Mouse (Mus musculus) kidney, postnatal 4 days (tissue): Measurements from ENCODE around the gene 1700016K19Rik.

Experiments
- DNase-seq, 2 experiments: peaks; one replicate each; pipeline ENCODE4 v3.0.0; 2021; ENCODE audit warnings: mixed read lengths in 2 of 2

The 1700016K19Rik gene

GRCm38 (mm10) chr11:76037581-76038294, 38.0 kb downstream of the 1700016K19Rik start:
- no peak for DNase-seq

DNA sequence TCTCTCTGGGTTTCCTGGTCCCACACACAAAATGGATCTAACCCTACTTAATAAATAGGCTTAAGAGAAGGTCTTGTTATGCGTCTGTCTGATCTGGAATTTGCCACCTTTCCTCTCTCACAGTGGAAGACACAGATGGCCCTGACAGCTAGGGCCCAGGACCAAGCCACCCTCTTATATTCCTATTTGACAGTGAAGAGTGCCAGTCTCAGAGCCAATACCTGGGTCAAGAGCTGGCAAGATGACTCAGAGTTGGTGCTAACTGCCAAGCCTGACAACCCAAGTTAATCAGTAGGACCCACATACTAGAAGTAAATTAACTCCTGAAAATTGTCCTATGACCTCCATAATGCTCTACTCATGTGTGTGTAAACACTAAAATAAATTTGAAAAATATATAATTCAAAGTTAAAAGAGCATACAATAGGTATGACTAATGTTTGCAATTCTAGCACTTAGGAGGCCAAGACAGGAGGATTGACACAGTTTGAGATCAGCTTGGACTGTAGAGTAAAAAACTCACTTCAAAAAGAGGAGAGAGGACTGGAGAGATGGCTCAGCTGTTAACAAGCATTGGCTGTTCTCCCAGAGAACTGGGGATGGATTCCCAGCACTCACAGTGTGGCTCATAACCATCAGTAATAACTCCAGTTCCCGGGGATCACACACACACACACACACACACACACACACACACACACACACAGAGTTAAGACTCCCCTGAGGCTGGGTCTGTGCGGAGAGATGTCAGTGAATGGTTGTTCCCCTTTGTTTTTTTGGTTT, 39.8 kb downstream of the 1700016K19Rik start:
- no peak for DNase-seq

DNA sequence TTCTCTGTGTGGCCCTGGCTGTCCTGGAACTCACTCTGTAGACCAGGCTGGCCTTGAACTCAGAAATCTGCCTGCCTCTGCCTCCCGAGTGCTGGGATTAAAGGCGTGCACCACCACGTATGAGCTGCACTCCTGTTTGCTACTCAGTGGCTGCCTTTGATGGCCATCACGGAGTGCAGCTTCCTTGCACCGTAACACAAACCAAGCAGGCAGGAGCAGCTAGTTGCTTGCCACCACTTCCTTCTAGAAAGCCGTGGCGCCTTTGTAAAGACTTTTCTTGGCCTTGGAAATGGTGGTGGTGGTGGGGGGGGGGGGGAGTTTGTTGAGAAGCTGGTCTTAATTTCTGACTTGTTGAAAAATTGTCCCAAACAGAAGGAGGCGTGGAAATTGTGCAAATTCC, 40.4 kb downstream of the 1700016K19Rik start:
- no peak for DNase-seq

- DNase-seq: no peak
These were observed 41.2 kb downstream of the 1700016K19Rik start for GRCm38 (mm10) chr11:76040761-76041376.

- DNase-seq: no peak
These were observed 42.4 kb downstream of the 1700016K19Rik start for GRCm38 (mm10) chr11:76042041-76042638.

- DNase-seq: peak; percentile 41 to 57
These were observed 43.2 kb downstream of the 1700016K19Rik start for GRCm38 (mm10) chr11:76042882-76043281.

GRCm38 (mm10) chr11:76044468-76044867, 44.8 kb downstream of the 1700016K19Rik start:
- no peak for DNase-seq

GRCm38 (mm10) chr11:76045367-76045766, 45.7 kb downstream of the 1700016K19Rik start:
- DNase-seq: no peak

DNA sequence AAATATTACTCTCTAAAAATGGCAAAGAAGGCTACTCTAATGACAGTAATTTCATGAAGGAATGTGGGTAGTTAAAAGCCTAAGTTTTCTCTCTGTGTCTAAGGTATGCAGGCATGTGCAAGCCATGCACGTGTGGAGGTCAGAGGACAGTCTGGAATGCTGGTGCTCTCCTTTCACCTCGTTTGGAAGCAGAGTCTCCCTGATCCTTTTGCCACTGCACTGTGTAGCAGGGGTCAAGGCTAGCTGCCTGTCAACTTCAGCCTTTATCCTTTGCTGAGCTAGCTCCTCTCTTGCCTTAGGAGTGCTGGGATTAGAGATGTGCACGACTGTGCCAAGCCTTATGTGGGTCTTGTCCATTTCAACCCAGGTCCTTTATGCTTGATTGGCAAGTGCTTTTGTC, 50.8 kb downstream of the 1700016K19Rik start:
- DNase-seq: no peak

DNA sequence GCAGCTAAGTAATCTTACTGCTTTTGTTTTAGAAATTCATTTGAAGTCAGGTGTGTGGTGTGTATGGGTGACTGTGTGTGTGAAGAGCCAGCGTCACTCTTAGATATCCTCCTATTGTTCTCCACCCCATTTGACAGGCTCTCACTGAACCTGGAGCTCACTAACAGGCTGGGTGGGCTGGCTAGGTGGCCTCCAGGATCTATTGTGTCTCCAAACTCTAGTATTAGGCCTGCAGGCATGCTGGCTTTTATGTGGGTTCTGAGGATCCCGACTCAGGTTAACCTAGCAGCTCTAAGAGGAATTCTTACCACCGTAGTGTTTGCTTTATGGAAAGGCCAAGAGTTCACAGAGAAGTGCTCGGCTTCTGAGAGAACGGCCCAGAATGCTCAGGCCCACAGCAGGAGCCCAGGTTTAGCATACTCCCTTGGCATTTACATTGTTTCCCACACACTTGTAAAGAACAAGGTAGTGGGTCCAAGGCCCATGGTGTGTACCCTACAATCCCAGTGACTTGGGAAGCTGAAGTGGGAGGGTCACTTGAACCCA, 51.3 kb downstream of the 1700016K19Rik start:
- DNase-seq: no peak

GRCm38 (mm10) chr11:76052496-76052895, 52.8 kb downstream of the 1700016K19Rik start:
- DNase-seq: no peak
